Mouse (Mus musculus) testis, adult 2 months (tissue): Measurements from ENCODE around the gene Neurod6. TPM values are rescaled to one million over a fixed set of nuclear protein-coding genes. Genes with fewer than 3 reads are reported as not detected.

Experiments
- H3K27ac ChIP-seq: fragments of 200-500 bp; 2 replicates; pipeline ENCODE4 v1.5.1; 2012; ENCODE audit warnings: low read depth, low read length; ENCODE audit not compliant: control insufficient read depth, insufficient read depth
- H3K27me3 ChIP-seq: fragments of 200-500 bp; 2 replicates; pipeline ENCODE4 v1.6.1; 2012; ENCODE audit warnings: mild to moderate bottlenecking, low read length, moderate library complexity; ENCODE audit not compliant: control insufficient read depth, insufficient read depth
- H3K36me3 ChIP-seq: fragments of 200-500 bp; 2 replicates; pipeline ENCODE4 v1.6.1; 2012; ENCODE audit warnings: mild to moderate bottlenecking, low read length; ENCODE audit not compliant: control insufficient read depth, insufficient read depth
- H3K4me1 ChIP-seq: fragments of 200-500 bp; 2 replicates; pipeline ENCODE4 v1.6.1; 2012; ENCODE audit warnings: low read length; ENCODE audit not compliant: control insufficient read depth, insufficient read depth
- H3K4me3 ChIP-seq: fragments of 200-500 bp; 2 replicates; pipeline ENCODE4 v1.5.1; 2012; ENCODE audit warnings: low read depth, mild to moderate bottlenecking, low read length, moderate library complexity, mixed read lengths; ENCODE audit not compliant: control insufficient read depth
- CTCF ChIP-seq: fragments of 200-500 bp; IDR thresholded peaks from 2 replicates; pipeline ENCODE4 v1.5.1; 2012; ENCODE audit warnings: low read depth, mild to moderate bottlenecking, inconsistent platforms, low read length, moderate library complexity; ENCODE audit not compliant: control insufficient read depth, insufficient read depth, insufficient replicate concordance
- POLR2A ChIP-seq: fragments of 200-500 bp; IDR thresholded peaks from 2 replicates; pipeline ENCODE4 v1.6.1; 2012; ENCODE audit warnings: low read depth, mild to moderate bottlenecking, inconsistent platforms, low read length, moderate library complexity; ENCODE audit not compliant: control insufficient read depth
- polyA plus RNA-seq: library from polyadenylated mRNA; depleted of rRNA; stranded (reverse); fragments of >200 nt; gene quantifications from 2 replicates; pipeline ENCODE4 v1.2.3, GENCODE M21; 2012

Neurod6 gene
- polyA plus RNA-seq, 1 experiment, result not detected

- no peak overlapping the region for H3K27ac ChIP-seq
- H3K4me1 ChIP-seq, result no peaks in the 10 kb centered on the region
- H3K36me3 ChIP-seq, result no peaks in the 10 kb centered on the region
- no peaks in the 10 kb centered on the region for H3K27me3 ChIP-seq
- no peak for TF ChIP-seq CTCF
- no peak overlapping the region for H3K4me3 ChIP-seq
These were observed 9.0 kb upstream of the Neurod6 start for GRCm38 (mm10) chr6:55690015-55690531.

GRCm38 (mm10) chr6:55683506-55683905 lies 2.4 kb upstream of the Neurod6 start:
- no peaks in the 10 kb centered on the region for H3K27me3 ChIP-seq
- no peak overlapping the region for H3K27ac ChIP-seq
- no peaks in the 10 kb centered on the region for H3K36me3 ChIP-seq
- no peaks in the 10 kb centered on the region; the same call in 1 of the 2 replicates for H3K4me1 ChIP-seq
- H3K4me3 ChIP-seq, result no peak overlapping the region
- TF ChIP-seq CTCF, result no peak

GRCm38 (mm10) chr6:55682886-55683285 lies 1.8 kb upstream of the Neurod6 start:
- Histone ChIP-seq H3K27ac (no peak overlapping the region), H3K36me3 (no peaks in the 10 kb centered on the region), H3K27me3 (no peaks in the 10 kb centered on the region)

GRCm38 (mm10) chr6:55678571-55679185 lies 2.4 kb downstream of the Neurod6 start:
- peaks cover 4% of the 10 kb centered on the region for H3K4me1 ChIP-seq
- TF ChIP-seq CTCF (no peak), POLR2A (no peak)

More at GRCm38 (mm10) chr6:55682886-55683285, 1.8 kb upstream of the Neurod6 start:
- no peak for TF ChIP-seq CTCF
- no peak for TF ChIP-seq POLR2A
- Histone ChIP-seq H3K4me1 (no peaks in the 10 kb centered on the region; the same call in 1 of the 2 replicates), H3K4me3 (no peak overlapping the region)

GRCm38 (mm10) chr6:55677326-55677725 lies 3.7 kb downstream of the Neurod6 start:
- Histone ChIP-seq H3K27me3 (no peaks in the 10 kb centered on the region), H3K36me3 (no peaks in the 10 kb centered on the region), H3K4me1 (peaks cover 4% of the 10 kb centered on the region), H3K4me3 (no peak overlapping the region), H3K27ac (no peak overlapping the region)
- TF ChIP-seq CTCF, result no peak
- no peak for TF ChIP-seq POLR2A

More at GRCm38 (mm10) chr6:55678571-55679185, 2.4 kb downstream of the Neurod6 start:
- no peaks in the 10 kb centered on the region for H3K36me3 ChIP-seq
- H3K27ac ChIP-seq, result no peak overlapping the region
- no peaks in the 10 kb centered on the region for H3K27me3 ChIP-seq
- no peak overlapping the region for H3K4me3 ChIP-seq

GRCm38 (mm10) chr6:55676663-55677311 lies 4.3 kb downstream of the Neurod6 start:
- H3K36me3 ChIP-seq, result no peaks in the 10 kb centered on the region
- H3K27me3 ChIP-seq, result no peaks in the 10 kb centered on the region
- TF ChIP-seq CTCF (no peak), POLR2A (no peak)

GRCm38 (mm10) chr6:55676141-55676662 lies 4.9 kb downstream of the Neurod6 start:
- no peaks in the 10 kb centered on the region for H3K36me3 ChIP-seq
- no peaks in the 10 kb centered on the region for H3K27me3 ChIP-seq
- H3K4me3 ChIP-seq, result no peak overlapping the region
- TF ChIP-seq POLR2A, result no peak
- no peak for TF ChIP-seq CTCF
- H3K27ac ChIP-seq, result no peak overlapping the region
- peaks cover 4% of the 10 kb centered on the region for H3K4me1 ChIP-seq

More at GRCm38 (mm10) chr6:55676663-55677311, 4.3 kb downstream of the Neurod6 start:
- no peak overlapping the region for H3K27ac ChIP-seq
- peaks cover 4% of the 10 kb centered on the region for H3K4me1 ChIP-seq
- H3K4me3 ChIP-seq, result no peak overlapping the region
